Mouse (Mus musculus) spleen, postnatal 36 days (tissue): ENCODE data around the gene RPS10-NUDT3.

Experiments used
- DNase-seq, 2 experiments: peaks; one replicate each; pipeline ENCODE4 v3.0.0; 2022; ENCODE audit warnings: low spot score in 2 of 2, mixed read lengths in 1 of 2

RPS10-NUDT3 gene

GRCm38 (mm10) chr17:27610679-27611518, 24.1 kb downstream of the RPS10-NUDT3 start:
- no peak for DNase-seq

- no peak for DNase-seq
Measured at GRCm38 (mm10) chr17:27609576-27609975, 25.4 kb downstream of the RPS10-NUDT3 start.

DNA sequence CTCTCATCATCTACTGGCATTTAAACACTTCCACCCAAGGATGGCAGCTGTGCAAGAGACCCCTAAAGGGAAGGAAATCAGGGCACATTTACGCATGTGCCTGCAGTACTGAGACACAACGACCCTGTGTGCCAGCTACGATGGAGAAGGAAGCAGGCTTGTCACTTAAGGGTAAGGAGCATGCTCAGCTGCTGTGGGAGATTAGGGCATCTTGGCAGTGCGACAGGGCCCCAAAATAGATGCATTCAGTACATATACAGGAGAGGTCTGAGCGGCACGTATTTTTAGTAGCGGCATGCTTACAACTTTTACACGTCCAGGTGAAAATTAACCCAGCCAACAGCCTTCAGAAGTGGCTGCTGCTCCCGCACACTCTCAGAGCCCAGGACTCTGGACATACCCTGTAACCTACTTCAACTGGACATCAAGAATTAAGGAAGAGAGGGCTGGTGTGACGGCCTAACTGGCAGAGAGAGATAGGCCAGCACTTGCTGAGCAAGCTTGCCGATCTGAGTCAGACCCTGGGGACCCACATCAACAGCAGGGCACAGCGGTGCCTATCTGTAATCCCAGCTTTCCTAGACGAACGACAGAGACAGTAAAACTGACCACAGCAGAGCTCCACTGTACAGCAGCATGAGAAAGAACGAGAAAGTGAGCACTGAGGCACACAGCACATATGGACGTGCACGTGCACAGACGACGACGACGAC, 31.3 kb downstream of the RPS10-NUDT3 start:
- no peak for DNase-seq

DNA sequence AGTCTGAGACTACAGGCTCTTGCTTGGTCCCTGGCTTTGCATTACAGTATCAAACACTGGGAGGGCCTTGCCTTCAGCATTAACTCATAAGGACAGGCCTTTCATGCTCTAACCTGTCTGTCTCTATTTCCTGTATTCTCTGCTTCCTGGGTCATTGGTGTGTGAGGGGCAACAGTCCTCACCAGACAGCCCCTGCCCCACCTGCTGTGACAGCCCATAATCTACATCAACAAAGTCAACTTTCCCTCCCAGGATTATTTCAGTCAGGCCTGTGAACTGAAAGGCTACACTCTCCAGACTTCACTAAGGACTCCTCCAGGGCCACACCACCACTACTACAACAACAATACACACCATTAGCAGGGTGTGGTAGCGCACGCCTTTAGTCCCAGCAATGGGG, 32.0 kb downstream of the RPS10-NUDT3 start:
- no peak for DNase-seq

DNA sequence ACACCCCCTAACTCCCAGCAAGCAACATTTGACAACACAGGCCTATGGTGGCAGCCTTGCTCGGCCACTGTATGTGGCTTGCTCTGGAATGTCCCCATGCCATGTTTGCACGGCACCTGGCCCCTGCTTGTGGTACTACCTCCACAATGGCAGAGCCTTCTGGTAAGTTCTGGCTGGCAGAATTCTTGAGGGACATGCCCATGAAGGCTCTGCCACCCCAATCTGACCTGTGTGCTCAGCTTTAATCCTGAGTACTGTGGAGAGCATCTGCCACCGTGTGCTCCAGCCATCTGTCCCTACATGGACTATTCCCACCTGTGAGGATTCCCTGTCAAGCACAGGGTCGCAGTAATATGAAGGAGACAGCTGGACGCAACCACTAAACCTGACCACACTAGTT, 34.2 kb downstream of the RPS10-NUDT3 start:
- no peak for DNase-seq

GRCm38 (mm10) chr17:27600286-27600685, 34.7 kb downstream of the RPS10-NUDT3 start:
- DNase-seq: no peak

DNA sequence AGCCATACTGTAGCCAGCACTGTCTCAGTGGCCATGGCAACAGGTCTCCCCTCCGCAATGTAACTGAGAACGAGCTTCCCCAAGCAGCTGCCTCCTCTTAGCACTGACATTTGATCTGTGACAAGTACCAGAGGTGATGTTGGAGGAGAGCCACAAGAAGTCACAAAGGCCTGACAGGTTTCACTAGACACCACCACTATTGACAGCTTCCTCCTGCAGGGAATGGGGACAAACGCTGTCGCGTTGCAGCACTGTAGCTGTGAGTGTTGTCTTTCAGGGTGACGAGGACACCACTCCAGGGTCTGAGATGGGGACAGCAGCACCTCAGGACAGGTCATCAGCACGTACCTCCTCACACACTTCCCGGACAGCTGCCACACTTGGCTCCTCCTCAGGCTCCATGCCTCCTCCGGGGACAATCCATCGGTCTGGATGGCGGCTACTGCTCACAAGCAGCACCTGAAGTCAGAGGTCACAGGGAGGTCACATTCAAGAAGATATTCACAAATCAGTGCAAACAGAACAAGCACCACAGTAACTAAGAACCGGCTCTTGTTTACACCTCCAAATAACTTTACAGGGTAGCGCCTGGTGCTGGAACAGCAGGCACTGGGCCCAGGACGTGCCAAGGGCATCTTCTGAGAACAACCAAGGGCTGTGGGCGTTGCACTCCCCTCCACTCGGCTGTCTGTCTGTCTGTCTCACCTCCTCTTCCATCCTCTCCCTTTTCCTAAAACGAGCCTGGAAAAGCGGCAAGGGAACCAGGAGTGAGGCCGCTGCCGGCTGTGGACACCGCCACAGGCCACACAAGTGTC, 38.4 kb downstream of the RPS10-NUDT3 start:
- DNase-seq: no peak

DNA sequence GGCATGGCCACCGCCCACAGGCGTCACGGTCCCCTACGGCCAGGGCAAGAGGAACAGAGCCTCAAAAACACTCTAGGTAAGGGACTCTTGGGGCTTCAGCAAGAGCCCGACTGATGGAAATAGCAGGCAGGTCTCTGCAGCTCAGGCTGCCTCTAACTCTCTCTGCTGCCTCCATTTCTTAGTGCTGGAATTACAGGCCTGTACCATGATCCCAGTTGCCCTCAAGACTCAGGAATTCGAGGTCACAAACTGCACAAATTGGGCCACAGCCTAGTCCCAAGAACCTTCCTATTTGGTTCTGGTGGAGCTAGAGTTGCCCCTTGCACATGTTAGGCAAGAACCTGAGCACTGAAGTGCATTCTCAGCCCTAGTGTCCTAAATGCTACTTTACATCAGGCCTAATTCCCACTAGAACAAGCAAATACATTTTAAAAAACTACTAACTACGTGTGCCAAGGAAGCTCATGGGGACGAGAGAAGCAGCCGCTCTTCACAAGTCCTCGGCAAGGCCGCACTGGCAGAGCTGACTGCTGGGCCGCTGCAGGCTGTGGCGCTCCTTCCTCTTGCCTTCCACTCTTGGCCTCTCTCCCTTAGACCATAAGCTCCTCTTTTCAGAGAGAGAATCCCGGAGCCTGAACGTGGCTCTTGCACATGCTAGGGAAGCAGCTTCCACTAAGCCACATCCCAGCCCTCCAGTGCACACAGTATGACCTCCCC, 39.2 kb downstream of the RPS10-NUDT3 start:
- DNase-seq: no peak

DNA sequence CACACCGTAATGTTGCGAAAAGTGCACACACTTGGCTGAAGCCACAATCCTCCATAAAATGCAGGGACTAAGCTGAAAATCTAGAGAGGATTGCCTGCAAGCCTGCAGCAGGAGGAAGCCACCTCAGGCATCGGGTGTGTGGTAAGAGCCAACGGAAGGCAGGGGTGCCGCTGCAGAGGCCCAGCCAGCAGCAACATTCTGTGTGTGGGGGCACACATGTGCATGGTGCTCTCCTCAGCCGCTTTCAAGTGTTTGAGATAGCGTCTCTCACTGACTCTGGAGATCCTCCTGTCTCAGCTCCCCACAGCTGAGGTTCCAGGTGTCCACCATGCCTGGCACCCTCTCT, 42.5 kb downstream of the RPS10-NUDT3 start:
- DNase-seq: no peak

GRCm38 (mm10) chr17:27591826-27592564, 43.0 kb downstream of the RPS10-NUDT3 start:
- no peak for DNase-seq

DNA sequence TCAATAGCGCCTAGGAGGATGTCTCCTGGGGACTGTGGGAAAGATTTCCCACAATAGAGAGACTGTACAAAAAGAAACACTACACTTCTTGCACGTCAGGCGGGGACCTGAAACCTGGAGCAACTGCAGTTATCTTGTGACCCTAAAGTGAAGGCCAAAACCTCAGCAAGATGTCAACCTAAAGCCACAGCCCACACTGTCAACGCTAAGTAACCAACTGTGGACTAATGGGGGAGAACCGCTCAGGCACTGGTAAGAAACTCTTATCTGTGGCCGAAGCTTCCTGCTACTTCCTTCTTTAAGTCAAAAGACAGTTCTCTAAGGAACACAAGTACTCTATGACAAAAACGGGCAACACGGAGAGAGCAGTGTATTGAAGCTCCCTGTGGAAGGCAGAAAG, 46.8 kb downstream of the RPS10-NUDT3 start:
- no peak for DNase-seq

GRCm38 (mm10) chr17:27587252-27587651, 47.8 kb downstream of the RPS10-NUDT3 start:
- no peak for DNase-seq

GRCm38 (mm10) chr17:27586661-27587060, 48.4 kb downstream of the RPS10-NUDT3 start:
- DNase-seq: no peak

DNA sequence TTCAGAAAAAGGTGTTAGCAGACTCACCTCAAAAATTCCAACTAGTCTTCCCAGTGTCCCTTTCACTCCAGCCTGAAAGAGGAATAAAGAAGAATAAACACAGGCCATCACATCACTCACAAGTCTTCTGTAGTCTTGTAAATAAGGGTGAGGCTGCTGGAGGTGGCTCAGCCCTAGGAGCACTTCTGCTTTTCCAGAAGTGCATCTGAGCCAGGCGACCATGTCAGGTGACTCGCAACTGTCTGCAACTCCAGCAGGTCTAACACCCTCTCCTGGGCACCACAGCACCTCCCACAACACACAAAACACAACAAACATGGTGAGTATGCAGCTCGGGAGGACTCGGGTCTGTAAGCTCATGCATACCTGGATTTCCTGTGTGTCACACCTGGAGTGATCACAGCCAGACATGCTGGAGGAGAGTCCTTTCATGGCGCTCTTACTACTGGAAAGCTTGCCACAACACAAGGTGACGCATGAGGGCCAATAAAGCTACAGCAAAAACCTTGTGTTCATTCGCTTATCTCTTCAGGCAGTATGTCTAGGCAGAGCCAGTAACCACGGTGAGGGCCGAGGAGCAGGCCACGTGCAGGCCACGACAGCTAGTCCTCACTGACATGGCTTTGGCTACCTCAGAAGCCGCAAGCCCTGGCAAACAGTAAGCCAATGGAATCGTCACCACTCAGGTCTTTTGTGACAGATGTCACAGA, 51.7 kb downstream of the RPS10-NUDT3 start:
- no peak for DNase-seq

GRCm38 (mm10) chr17:27580392-27581068, 54.5 kb downstream of the RPS10-NUDT3 start:
- no peak for DNase-seq

DNA sequence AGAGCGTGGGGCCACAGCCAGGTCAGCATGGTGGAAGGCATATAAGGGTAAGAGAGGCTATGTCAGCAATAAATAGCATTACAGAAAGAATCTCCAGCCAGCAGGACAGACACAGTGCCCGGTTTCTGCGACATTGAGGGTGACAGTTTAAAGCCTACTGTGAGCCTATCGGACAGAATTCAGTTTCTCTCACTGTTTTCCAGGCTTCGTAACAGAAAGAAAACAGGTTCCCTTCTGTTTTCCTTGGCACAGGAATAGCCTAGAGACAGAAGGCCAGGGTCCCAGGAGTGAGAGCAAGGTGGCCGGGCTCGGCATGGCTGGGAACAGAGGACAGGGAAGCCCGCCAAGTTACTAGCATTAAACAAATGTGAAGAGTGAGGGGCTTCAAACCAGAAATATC, 55.2 kb downstream of the RPS10-NUDT3 start:
- no peak for DNase-seq

DNA sequence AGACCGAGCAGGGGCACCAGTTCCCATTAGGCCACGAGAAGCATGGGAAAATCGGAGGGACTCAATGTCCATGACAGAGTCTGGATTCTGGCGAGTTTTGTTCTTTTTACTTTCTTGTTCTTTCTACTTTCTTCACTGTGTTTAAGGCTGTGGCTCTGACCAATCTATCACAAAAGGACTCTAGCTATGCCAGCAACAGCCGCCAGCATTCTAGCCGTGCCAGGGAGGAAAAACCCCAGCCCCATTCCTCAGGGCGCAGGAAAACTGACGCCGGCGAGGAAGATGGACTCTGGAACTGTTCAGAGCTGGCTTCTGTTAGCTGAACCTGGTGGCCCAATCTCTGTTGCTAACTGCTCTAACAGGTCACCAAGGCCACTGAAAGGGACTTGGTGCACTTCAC, 56.5 kb downstream of the RPS10-NUDT3 start:
- no peak for DNase-seq

DNA sequence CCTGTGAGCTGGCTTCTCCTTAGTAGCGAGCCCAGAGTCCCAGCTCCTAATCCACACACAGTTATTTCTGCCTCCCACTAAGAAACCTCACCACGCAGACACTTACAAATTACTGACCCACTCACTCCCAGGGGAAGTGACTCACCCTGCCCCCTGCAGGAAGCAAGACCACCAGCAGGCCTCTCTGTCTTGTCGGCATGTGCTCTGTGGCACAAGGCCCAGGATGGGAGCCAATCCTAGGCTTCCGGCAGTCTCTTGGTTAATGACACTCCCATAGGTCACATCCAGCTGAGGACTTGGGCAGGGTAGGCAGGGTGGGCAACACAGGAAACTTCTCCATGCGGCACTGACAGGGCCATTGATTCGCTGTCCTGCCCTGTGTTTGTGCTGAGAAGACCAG, 57.6 kb downstream of the RPS10-NUDT3 start:
- DNase-seq: no peak

GRCm38 (mm10) chr17:27576056-27576455, 59.0 kb downstream of the RPS10-NUDT3 start:
- no peak for DNase-seq
